Mouse (Mus musculus) cerebellum, adult 2 months (tissue): ENCODE data around the gene Nrxn2.

Experiments
- CTCF ChIP-seq: fragments of 200-500 bp; IDR thresholded peaks from 2 replicates; pipeline ENCODE4 v1.5.1; 2011; ENCODE audit warnings: low read depth, mild to moderate bottlenecking, control low read depth, low read length, moderate library complexity, borderline replicate concordance; ENCODE audit not compliant: insufficient read depth
- POLR2A ChIP-seq: fragments of 200-500 bp; IDR thresholded peaks from 2 replicates; pipeline ENCODE4 v1.6.1; 2011; ENCODE audit warnings: low read length, control low read depth, borderline replicate concordance; ENCODE audit not compliant: insufficient read depth

DNA sequence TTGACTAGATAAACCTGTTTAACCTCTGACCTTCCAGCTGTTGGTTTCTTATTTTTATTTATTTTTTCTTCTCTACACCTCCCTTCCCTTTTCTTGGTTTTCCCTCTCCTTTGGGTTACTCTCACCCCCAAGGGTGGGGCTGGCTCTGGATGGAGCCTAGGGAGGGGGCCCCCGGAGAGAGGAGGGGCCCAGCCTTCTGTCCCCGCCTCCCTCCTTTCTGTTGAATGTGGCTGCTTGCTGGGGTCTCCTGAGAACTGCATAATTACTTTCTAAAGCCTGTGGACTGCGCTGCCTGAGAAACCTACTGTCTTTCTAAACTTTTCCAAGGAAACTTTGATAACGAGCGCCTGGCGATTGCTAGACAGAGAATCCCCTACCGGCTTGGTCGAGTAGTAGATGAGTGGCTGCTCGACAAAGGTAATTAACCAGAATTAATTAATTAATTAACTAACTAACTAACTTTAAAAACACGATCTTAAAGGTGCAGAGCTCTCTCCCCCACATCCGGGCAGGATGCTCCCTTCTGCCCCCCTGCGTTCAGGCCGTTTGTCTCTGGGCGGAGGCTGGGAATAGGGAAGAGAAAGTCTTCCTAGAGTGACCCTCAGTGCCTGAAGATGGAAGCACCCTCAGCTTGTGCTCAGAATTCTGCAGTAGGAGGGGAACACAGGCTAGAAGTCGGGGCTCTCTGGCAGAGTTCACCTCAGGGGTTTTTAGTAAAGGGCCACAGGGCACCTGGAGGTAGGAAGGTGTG, 95.0 kb downstream of the Nrxn2 start:
- TF ChIP-seq CTCF (no peak), POLR2A (no peak)
